Mouse (Mus musculus): ENCODE data around the gene Mok.
A peak's percentile ranks its signal among the peaks of the same experiment; 100 is the strongest.

The Mok gene

GRCm38 (mm10) chr12:110806301-110806970 lies 34.3 kb downstream of the Mok start:
- no peak for DNase-seq

GRCm38 (mm10) chr12:110804261-110804660 lies 36.5 kb downstream of the Mok start:
- peak; percentile 44 for DNase-seq

GRCm38 (mm10) chr12:110802674-110803297 lies 38.0 kb downstream of the Mok start:
- DNase-seq, result no peak

GRCm38 (mm10) chr12:110801876-110802464 lies 38.8 kb downstream of the Mok start:
- no peak for DNase-seq

- DNase-seq, result no peak
These were observed 41.5 kb downstream of the Mok start for GRCm38 (mm10) chr12:110799226-110799625.

GRCm38 (mm10) chr12:110797842-110798431 lies 42.8 kb downstream of the Mok start:
- DNase-seq, result no peak

- no peak for DNase-seq
These were observed 43.5 kb downstream of the Mok start for GRCm38 (mm10) chr12:110797202-110797601.

GRCm38 (mm10) chr12:110796748-110797147 lies 44.0 kb downstream of the Mok start:
- DNase-seq, result no peak

GRCm38 (mm10) chr12:110795035-110795434 lies 45.7 kb downstream of the Mok start:
- no peak for DNase-seq

GRCm38 (mm10) chr12:110791026-110791425 lies 49.7 kb downstream of the Mok start:
- DNase-seq, result no peak

GRCm38 (mm10) chr12:110790580-110790979 lies 50.2 kb downstream of the Mok start:
- DNase-seq, result no peak

GRCm38 (mm10) chr12:110786243-110786642 lies 54.5 kb downstream of the Mok start:
- peak; percentile 87 for DNase-seq

GRCm38 (mm10) chr12:110784211-110784610 lies 56.5 kb downstream of the Mok start:
- DNase-seq, result no peak

- no peak for DNase-seq
These were observed 58.5 kb downstream of the Mok start for GRCm38 (mm10) chr12:110782278-110782677.

GRCm38 (mm10) chr12:110781181-110781580 lies 59.6 kb downstream of the Mok start:
- DNase-seq, result peak; percentile 43

GRCm38 (mm10) chr12:110779296-110779695 lies 61.4 kb downstream of the Mok start:
- DNase-seq, result no peak

- no peak for DNase-seq
These were observed 62.9 kb downstream of the Mok start for GRCm38 (mm10) chr12:110777853-110778252.

GRCm38 (mm10) chr12:110775628-110776426 lies 64.9 kb downstream of the Mok start:
- DNase-seq, result no peak

- DNase-seq, result no peak
These were observed 68.8 kb downstream of the Mok start for GRCm38 (mm10) chr12:110771961-110772360.

GRCm38 (mm10) chr12:110770479-110771247 lies 70.1 kb downstream of the Mok start:
- no peak for DNase-seq

GRCm38 (mm10) chr12:110769660-110770297 lies 71.0 kb downstream of the Mok start:
- DNase-seq, result no peak

- no peak for DNase-seq
These were observed 72.2 kb downstream of the Mok start for GRCm38 (mm10) chr12:110768562-110768961.

Measured in cerebellum, adult 9-11 months (tissue).